Mouse (Mus musculus) splenic B cell, adult 2 months (primary cell): ENCODE measurements around the gene Akap8.

Experiments used
- DNase-seq: peaks from one replicate; pipeline ENCODE4 v3.0.0-alpha.2; 2011; ENCODE audit warnings: low read depth, low spot score
- H3K27me3 ChIP-seq: 2 replicates; pipeline ENCODE4 v1.6.1; 2012; ENCODE audit warnings: mild to moderate bottlenecking, low read length, moderate library complexity, mixed read lengths; ENCODE audit not compliant: control insufficient read depth, poor library complexity, insufficient read depth, severe bottlenecking
- H3K36me3 ChIP-seq: 2 replicates; pipeline ENCODE4 v1.6.1; 2012; ENCODE audit warnings: mild to moderate bottlenecking, low read length, moderate library complexity, mixed read lengths; ENCODE audit not compliant: control insufficient read depth, poor library complexity, insufficient read depth, severe bottlenecking

The Akap8 gene

DNA sequence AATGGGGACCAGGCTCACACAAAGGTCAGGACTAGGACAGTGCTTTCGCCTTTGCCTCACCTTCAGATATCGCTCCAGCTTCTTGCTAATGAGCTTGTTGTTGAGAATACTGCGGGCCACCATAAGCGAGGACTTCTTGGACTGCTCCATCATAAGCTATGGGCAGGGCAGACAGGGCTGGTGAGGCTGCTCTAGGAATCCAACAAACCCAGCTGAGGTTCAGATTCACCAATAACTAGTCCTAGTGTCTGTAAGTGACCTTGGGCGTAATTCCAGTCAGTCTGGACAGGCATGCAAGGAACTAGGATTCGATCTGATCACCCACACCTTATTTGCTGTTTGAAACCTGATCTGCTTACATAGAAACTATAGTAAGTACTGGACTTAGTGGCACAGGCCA, 798 bp upstream of the Akap8 start:
- no peaks in the 10 kb centered on the region for H3K27me3 ChIP-seq
- peak; percentile 7 for DNase-seq
- H3K36me3 ChIP-seq, result peaks cover 8% of the 10 kb centered on the region

DNA sequence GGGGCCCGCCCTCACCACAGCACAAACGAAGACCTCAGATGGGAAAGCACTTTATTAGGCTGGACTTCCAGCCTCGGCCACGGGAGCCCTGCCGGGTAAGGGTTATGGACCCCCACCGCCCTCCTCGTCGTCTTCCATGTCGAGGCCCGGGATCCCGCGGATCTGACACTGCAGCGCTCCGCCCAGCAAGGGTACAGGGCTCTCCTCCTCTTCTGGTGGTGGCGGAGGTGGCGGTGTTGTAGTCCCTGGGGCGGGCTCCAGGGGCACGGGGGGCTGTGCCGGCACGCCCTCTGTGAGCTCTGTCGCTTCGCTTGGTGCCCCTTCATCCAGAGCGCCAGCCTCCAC, 324 bp upstream of the Akap8 start:
- no peak for DNase-seq
- Histone ChIP-seq H3K36me3 (peaks cover 12% of the 10 kb centered on the region), H3K27me3 (no peaks in the 10 kb centered on the region)

DNA sequence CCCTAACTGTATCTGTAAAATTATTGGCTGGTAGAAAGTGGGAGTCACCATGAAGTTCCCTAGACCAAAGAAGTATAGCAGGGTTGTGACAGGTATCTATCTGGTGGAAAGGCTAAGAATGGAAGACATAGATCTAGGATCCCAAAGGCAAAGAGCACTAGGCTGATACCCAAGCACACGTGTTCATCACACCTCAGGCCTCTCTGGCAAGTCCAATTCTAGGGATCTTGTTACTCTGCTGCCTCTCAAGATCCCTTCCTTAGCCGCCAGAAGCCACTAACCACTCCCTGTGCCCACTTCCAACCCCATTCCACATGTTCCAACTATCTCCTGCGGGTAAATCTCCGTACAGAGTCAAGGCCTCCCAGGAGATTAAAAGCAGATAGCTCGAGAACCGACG, 1.1 kb downstream of the Akap8 start:
- DNase-seq, result peak; percentile 10
- Histone ChIP-seq H3K36me3 (peaks cover 19% of the 10 kb centered on the region), H3K27me3 (no peaks in the 10 kb centered on the region)

DNA sequence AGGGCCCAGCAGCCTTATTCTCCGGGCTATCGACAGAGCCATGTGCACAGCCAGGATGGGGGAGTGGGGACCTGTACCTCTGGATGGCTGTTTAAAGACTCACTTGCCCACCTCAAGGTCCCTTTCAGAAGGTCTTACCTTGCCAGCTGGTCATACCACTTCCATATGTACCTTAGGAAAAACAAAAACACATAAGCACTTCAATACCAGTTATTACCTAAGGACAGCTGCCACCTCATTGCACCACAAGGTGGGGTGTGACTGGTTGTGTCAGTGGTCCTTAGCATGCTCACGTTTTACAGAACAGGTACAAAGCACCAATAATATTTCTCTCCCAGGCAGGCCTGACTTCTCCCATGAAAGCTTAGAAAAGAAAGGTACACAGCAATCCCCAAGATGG, 3.3 kb downstream of the Akap8 start:
- H3K36me3 ChIP-seq, result peaks cover 26% of the 10 kb centered on the region
- DNase-seq, result no peak
- H3K27me3 ChIP-seq, result no peaks in the 10 kb centered on the region

DNA sequence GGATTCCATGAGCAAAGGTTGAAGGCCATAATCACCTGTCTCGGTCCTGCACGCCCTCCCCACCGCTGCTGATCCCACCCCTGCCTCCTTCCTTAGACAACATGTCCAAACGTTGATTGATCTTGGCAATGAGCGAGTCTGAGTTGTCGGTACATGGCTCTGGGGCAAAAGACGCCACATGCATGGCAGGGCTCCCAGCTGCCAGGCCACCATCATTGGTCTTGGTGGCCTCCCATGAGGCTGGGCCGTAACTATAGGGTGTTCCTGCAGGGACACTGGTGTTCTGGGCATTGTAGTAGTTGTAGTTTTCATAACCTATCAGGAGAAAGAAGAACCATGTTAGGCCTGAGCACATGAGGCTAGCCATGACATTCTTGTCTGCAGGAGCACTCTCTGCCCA, 4.0 kb downstream of the Akap8 start:
- Histone ChIP-seq H3K27me3 (no peaks in the 10 kb centered on the region), H3K36me3 (peaks cover 29% of the 10 kb centered on the region)
- DNase-seq, result no peak

DNA sequence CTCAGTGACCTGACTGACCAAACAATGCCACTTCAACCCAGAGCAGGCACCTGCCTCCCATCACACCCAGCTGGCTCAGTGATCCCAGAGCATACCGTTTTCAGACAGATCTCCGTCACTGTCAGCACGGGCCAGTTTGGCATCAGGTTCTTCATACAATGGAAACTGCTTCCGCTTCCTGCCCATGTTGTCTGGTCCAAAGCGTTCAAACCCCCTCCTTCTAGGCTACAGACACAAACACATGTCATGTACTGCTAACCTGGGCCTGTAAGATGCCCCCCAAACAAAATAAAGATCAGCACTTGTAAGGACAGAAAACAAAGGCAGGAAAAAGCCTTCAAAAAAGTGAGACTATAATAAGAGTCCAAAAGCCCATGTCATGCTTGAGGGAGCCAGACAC, 5.5 kb downstream of the Akap8 start:
- DNase-seq, result no peak
- H3K27me3 ChIP-seq, result no peaks in the 10 kb centered on the region
- peaks cover 30% of the 10 kb centered on the region for H3K36me3 ChIP-seq

DNA sequence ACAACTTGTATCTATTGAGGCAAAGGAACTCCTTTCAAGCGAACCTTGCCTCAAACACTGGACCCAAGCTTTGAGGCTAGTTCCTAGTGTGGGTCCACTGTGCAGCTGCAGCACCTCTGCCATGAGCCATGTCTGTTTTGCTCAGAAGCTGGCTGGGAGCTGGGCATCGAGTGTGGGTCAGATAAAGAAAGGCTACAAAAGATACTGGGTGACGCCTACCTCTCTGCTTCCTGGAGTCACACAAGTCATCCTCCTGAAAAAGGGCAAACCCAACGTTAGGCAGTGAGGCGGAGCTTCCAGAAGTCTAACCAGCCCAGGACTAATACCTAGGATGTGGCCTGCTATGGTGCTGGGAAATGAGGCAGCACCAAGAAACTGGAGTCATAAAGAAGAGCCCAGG, 7.1 kb downstream of the Akap8 start:
- Histone ChIP-seq H3K27me3 (no peaks in the 10 kb centered on the region), H3K36me3 (peaks cover 40% of the 10 kb centered on the region)
- DNase-seq, result no peak

DNA sequence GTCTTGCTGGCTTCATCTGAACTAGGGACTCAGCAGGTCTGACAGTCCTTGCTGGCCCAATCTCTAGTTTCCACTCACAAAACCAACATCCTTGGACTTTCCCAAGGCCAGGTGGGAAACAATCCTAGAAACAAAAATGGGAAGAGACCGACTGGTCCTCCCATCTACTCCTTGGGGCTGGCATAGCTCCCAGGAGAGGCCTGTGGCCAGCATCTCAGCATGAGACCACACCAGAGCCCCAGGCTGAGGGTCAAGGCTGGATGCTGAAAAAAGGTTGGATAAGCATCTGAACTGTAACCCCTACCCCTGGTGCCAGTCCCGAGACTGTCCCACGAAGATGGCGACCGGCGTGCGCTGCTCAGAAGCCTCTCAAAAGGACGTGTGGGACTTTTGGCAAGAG, 8.2 kb downstream of the Akap8 start:
- no peaks in the 10 kb centered on the region for H3K27me3 ChIP-seq
- no peak for DNase-seq
- peaks cover 45% of the 10 kb centered on the region for H3K36me3 ChIP-seq

DNA sequence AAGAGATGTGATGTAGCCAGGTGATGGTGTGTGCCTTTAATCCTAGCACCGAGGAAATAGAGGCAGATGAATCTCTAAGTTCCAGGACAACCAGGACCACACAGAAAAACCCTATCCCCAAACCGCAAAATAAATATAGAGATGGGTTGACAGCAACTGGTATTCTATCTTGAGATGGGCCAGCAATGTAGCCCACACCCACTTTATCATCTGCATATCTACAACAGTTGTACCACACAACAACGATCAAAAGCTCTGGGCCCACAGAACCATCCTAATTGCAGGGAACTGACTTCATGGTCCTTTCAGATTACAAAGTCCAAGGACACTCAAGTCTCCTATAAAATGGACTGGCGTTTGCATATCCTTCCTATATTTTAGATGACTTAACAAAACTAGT, 13.1 kb downstream of the Akap8 start:
- DNase-seq, result no peak
- Histone ChIP-seq H3K36me3 (peaks cover 45% of the 10 kb centered on the region), H3K27me3 (no peaks in the 10 kb centered on the region)

DNA sequence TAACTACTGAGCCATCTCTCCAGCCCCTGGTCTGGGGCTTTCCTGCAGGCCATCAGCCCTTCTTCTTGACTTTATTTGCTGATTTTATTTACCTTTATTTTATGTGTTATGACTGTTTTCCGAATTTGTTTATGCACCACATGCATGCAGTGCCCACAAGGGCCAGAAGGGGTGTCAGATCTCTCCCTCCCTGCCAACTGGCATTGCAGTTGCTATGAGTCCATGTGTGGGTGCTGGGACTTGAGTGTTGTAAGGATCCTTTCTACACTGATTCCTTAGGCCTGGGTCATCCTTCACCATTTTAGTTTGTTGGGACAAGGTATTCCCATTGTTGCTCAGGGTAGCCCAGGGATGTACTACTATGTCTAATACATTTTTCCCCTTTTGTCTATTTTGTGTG, 22.9 kb downstream of the Akap8 start:
- Histone ChIP-seq H3K27me3 (no peaks in the 10 kb centered on the region), H3K36me3 (0 out of 2 replicates have a peak, but pooled peaks cover 2% of the 10 kb centered on the region)
- no peak for DNase-seq

DNA sequence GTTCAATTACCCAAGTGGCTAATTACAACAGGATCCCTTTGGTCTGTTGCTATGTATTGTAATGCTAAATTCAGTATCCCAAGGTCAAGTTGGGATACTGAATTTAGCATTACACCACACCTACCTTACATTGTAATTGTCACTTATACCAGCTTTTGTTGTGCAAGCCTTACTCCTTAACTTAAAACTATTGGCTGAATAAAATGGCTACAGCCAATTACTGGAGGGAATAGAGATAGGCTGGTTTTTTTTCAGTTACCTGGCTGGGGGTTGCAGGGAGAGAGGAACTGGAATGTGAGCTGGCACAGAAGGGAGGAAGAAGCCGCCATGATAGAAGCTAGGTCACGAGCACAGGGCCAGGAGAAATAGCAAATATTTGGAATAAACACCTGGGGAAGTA, 25.1 kb downstream of the Akap8 start:
- DNase-seq, result no peak
- no peaks in the 10 kb centered on the region for H3K27me3 ChIP-seq
- no peaks in the 10 kb centered on the region for H3K36me3 ChIP-seq

DNA sequence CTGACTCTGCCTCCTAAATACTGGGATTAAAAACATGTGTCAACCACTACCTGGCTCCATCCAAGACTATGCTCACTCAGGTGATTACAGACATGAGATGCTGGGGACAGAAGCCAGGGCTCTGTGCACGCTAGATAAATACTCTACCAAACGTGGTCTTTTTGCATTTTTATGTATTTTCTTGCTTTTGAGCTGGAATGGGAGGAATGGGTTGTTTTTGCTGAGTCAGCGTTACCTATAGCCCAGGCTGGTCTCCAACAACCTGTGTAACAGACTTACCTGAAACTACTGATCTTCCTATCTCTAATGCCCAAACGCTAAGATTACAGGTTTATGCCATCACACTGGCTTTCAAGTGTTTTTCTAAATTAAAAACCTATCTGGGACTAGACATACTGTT, 25.9 kb downstream of the Akap8 start:
- Histone ChIP-seq H3K27me3 (no peaks in the 10 kb centered on the region), H3K36me3 (no peaks in the 10 kb centered on the region)
- no peak for DNase-seq

DNA sequence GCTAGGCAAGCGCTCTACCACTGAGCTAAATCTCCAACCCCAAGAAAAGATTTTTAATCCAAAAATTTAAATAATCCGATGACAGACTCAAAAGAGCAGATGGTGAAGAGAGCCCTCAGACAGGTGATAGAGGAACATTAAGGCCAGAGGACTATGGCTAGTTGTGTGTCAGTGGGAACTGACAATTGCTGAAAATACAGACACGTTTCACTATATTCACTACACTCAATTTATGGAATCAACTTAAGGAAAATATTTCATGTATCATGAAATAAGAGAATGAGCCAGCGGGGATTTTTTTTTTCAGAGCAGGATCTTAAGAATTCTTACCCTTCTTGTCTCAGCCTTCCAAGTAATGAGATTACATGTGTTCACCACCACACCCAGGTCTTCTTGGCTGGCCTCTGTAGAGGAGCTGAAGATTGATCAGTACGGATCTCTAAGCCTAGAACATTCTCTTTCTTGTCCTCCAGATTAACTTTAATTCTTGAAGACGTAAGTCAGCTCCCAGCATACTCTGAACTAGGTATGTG, 35.8 kb downstream of the Akap8 start:
- Histone ChIP-seq H3K36me3 (no peaks in the 10 kb centered on the region), H3K27me3 (no peaks in the 10 kb centered on the region)
- DNase-seq, result no peak

DNA sequence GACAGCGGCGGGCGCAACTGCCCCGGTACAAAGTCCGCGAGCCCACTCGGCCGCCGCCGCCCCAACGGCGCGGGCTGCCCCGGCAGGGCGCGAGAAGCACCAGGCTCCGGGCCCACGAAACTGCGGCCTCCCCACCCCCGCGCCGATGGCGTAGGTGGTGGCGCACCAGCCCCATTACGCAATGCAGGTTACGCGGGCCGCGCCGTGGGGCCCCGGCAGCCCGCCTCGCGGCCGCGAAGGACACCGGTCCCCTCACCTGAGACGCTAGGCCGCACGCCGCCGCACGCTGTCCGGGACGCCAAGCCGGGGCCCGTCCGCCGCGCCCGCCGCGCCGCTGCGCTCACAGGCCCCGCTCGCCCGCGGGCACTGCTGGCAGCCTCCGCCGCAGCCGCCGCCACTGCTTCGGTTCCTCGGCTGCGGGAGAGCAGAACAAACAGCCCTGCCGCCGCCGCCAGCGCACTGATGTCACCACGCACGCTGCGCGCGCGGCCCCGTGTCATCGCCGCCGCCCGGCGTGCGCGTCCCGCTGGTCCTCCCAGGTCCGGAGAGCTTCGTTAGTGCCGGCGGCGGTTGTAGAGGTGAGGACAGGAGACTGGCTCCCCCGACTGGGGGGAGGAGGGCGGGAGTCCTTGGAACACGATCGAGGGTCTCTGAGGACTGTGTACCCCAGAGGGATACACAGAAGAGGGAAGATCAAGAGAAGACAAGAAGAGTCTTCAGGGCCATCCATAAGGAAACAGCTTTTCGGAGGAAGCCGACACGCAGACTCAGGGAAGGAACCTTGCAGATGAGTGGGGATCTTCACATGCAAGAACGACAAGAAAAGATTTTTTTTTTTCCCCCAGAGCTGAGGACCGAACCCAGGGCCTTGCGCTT, 36.5 kb downstream of the Akap8 start, which contains the start of gene Brd4:
Brd4 (minus strand) TSS at position 461 of the 876 bp plus-strand sequence.
- Histone ChIP-seq H3K27me3 (no peaks in the 10 kb centered on the region), H3K36me3 (no peaks in the 10 kb centered on the region)
- DNase-seq, result peak; percentile 89

DNA sequence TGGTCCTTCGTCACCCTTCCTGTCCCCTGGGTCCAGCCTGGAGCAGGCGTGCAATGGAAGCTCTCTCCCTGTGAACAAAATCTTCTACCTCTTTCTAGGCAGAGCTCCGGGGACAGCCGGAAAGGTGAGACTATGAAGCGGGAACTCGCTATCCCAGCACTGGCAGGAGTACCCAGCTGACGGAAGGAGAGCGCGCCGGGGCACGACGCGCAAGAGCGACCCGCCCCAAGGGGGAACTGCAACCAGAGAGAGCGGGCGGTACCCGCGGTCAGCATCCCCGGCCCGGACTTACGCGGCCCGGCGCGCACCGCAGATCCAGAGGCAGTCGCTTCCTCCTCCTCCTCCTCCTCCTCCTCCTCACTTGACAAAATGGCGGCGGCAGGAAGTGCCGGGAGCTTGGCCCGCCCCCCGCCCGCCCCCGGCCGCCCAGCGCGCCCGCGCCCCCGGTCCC, 37.2 kb downstream of the Akap8 start:
- peak; percentile 81 for DNase-seq

More for the DNA sequence above, 37.2 kb downstream of the Akap8 start:
- H3K27me3 ChIP-seq, result no peaks in the 10 kb centered on the region
- no peaks in the 10 kb centered on the region for H3K36me3 ChIP-seq
